Mouse (Mus musculus): Measurements from ENCODE around the gene Rgs9.

Gene Rgs9

GRCm38 (mm10) chr11:109240126-109240525 is 57.8 kb downstream of the Rgs9 start:
- no peak for DNase-seq (ENCODE audit: low spot score)

GRCm38 (mm10) chr11:109238671-109239070 is 59.3 kb downstream of the Rgs9 start:
- DNase-seq (ENCODE audit: low spot score): no peak

- no peak for DNase-seq (ENCODE audit: low spot score)
Measured at GRCm38 (mm10) chr11:109237796-109238195, 60.1 kb downstream of the Rgs9 start.

GRCm38 (mm10) chr11:109233627-109234026 is 64.3 kb downstream of the Rgs9 start:
- no peak for DNase-seq (ENCODE audit: low spot score)

GRCm38 (mm10) chr11:109232811-109233210 is 65.1 kb downstream of the Rgs9 start:
- DNase-seq (ENCODE audit: low spot score): no peak

- DNase-seq (ENCODE audit: low spot score): no peak
Measured at GRCm38 (mm10) chr11:109227139-109227538, 70.8 kb downstream of the Rgs9 start.

GRCm38 (mm10) chr11:109221209-109222007 is 76.5 kb downstream of the Rgs9 start:
- peak; percentile 19 for DNase-seq (ENCODE audit: low spot score)

- DNase-seq (ENCODE audit: low spot score): no peak
Measured at GRCm38 (mm10) chr11:109218722-109219430, 79.1 kb downstream of the Rgs9 start.

GRCm38 (mm10) chr11:109217827-109218536 is 79.9 kb downstream of the Rgs9 start:
- DNase-seq (ENCODE audit: low spot score): no peak

- no peak for DNase-seq (ENCODE audit: low spot score)
Measured at GRCm38 (mm10) chr11:109210772-109211171, 87.2 kb downstream of the Rgs9 start.

GRCm38 (mm10) chr11:109210341-109210740 is 87.6 kb downstream of the Rgs9 start:
- no peak for DNase-seq (ENCODE audit: low spot score)

GRCm38 (mm10) chr11:109206732-109207131 is 91.2 kb downstream of the Rgs9 start:
- DNase-seq (ENCODE audit: low spot score): no peak

GRCm38 (mm10) chr11:109206028-109206427 is 91.9 kb downstream of the Rgs9 start:
- DNase-seq (ENCODE audit: low spot score): no peak

GRCm38 (mm10) chr11:109199612-109200293 is 98.2 kb downstream of the Rgs9 start:
- no peak for DNase-seq (ENCODE audit: low spot score)

GRCm38 (mm10) chr11:109192673-109193557 is 105.0 kb downstream of the Rgs9 start:
- DNase-seq (ENCODE audit: low spot score): peak; percentile 74

- no peak for DNase-seq (ENCODE audit: low spot score)
Measured at GRCm38 (mm10) chr11:109188235-109188634, 109.7 kb downstream of the Rgs9 start.

- no peak for DNase-seq (ENCODE audit: low spot score)
Measured at GRCm38 (mm10) chr11:109187631-109188184, 110.2 kb downstream of the Rgs9 start.

GRCm38 (mm10) chr11:109181118-109181517 is 116.8 kb downstream of the Rgs9 start:
- no peak for DNase-seq (ENCODE audit: low spot score)

- no peak for DNase-seq (ENCODE audit: low spot score)
Measured at GRCm38 (mm10) chr11:109180290-109180689, 117.6 kb downstream of the Rgs9 start.

GRCm38 (mm10) chr11:109178788-109179518 is 119.0 kb downstream of the Rgs9 start:
- DNase-seq (ENCODE audit: low spot score): peak; percentile 48

Measured in ovary, postnatal 14 days (tissue).